Mouse (Mus musculus) heart, adult 18-20 months (tissue): ENCODE measurements around the gene Hpd. TPM values are rescaled to one million over a fixed set of nuclear protein-coding genes. Genes with fewer than 3 reads are reported as not detected.

ENCODE experiments used
- DNase-seq, 2 experiments: peaks; one replicate each; pipeline ENCODE4 v3.0.0; 2021 to 2022; ENCODE audit warnings: mixed read lengths in 1 of 2
- total RNA-seq, 2 experiments: library from RNA; stranded (reverse); gene quantifications; 2 replicates each; pipeline ENCODE4 v1.2.3; 2021

Gene Hpd
- total RNA-seq, 2 experiments from 2014 or later: 0.51 TPM; not detected in 1

DNA sequence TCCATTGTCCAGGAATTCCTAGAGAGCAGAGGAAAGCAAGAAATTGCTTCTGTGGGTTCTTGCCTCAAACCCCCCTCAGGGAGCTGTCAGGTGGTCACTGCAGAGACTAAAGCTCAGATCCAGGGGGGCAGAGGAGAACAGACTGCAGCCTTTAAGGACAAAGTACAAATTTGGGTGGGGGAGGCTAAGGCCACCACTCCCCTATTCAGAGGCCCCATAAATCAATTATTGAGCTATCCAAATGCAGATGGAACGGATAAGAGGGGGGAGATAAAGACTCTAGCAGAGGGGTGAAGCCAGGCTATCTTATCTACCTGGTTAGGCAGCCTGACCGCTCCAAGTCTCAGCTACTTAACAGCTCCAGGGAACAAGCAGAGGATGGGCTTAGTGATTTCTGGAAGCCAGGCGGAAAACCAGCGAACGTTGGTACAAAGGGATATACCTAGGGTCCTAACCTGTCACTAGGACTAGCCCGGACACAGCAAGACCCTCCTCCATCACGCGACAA lies 47.6 kb downstream of the Hpd start:
- no peak for DNase-seq

DNA sequence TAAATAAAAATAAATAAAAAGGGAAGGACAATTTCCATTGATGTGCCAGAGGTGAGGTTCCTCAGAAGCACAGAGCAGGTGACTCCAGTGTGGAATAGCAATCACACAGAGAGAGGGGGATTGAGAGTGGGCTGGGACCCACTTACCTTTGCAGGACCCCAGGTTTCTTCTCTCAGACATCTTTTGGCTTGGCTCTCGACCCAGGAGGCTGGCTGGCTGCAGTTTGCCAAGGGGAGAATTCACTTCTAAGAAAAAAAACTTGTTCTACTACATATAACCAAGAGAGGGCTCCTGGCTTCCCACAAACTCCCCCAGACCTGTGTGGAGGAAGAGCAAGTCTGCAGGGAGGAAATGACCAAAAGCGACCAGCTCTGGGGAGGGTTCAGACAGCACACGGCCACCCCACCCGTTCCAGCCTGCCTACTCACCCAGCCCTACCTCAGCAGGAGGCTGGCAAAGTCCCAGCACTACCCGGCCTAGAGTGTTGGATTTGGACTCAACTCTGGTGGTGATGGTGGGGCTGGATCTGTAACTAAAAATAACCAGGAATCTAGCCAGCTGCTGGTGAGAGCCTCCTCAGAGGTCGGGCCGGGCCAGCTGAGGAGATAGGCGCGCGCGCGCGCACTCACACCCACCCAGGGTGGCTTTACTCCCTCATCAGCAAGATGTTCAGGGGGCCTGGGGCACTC lies 48.2 kb downstream of the Hpd start:
- peak; percentile 86 to 90 for DNase-seq

DNA sequence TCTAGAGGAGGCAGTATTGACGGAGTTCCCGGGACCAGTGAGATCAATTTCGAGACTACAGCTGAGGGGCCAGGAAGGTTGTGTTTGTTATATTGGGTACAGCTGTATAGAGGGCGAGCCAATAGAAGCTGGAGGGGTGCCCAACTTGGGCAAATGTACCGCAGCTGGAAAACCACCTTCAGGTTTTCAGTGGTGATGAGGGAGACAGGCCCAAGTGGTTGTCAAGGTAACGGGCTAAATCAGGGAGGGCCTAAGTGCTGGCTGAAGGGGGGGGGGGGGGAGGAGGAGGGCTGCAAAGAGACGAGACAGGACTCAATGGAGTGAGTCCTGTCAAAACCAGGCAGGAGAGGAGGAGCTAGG lies 48.8 kb downstream of the Hpd start:
- DNase-seq: peak in 1 of 2 experiments; percentile 33

DNA sequence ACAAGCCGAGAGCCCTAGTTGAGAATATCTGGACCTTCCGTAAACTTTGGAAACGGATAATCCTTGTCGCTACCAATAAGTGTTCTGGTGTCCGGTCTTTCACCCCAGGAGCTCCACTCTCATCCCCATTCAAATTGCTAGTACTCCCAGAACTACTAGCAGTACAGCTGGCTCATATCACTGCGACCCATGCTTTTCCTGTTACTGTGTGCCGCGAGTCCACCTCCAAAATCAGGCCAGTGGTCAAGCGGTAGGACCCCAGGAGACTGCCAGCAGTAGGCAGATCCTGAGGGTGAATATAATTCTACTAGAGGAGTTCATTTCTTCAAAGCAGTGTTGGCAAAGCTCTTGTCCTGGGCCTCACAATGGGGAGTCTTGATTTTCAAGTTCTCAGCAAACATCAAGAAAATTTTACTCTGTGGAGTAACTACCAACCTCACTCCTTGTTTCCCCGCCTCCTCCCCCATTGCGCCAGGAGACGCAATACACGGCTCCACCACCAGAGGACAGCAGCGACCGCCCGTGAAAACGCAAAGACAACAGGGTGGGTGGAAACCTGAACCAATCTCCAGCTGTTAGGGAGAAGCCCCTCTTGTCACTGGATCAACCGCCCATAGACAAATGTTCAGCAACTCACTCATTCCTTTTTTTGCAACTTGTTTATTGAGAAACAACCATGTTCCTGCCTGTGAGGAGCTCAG lies 49.3 kb downstream of the Hpd start:
- DNase-seq: peak; percentile 89 to 97

DNA sequence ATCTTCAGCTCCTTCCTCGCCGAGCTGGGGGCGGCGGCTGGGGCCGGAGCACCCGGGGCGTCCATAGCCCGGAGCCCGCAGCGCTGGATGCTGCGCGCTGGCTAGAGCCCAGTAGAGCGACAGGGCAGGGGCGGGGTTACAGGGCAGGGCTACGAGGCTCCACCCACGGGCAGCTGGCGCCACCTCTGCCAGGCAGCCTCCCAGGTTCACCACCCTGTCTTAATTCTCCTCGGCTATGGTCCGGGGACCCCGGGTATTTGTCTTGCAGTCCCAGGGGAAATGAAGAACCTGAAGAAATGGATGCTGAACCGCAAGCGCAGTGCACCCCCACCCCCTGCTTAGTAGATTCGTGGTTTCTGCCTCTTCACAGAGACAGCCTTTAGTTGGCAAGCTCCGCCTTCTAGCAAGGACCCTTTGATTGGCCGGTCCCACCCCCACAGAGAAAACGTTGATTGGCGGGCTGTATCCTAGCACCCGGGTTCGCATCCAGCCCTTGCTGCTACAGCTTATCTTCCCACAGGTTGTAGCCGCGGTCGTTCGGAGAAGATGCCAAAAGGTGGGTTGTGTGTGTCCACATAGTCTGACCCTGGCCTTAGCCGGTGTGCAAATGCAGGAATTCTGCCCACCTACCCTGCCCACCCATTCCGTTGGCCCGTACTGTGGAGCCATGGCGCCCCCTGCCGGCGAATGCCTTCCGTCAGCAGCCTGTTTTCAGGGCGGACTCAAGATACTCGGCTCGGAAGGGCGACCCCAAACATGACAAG lies 50.0 kb downstream of the Hpd start, which contains the start of gene Rhof:
Rhof (minus strand) TSS at position 385 of the 764 bp plus-strand sequence.
- peak; percentile 85 to 95 for DNase-seq

DNA sequence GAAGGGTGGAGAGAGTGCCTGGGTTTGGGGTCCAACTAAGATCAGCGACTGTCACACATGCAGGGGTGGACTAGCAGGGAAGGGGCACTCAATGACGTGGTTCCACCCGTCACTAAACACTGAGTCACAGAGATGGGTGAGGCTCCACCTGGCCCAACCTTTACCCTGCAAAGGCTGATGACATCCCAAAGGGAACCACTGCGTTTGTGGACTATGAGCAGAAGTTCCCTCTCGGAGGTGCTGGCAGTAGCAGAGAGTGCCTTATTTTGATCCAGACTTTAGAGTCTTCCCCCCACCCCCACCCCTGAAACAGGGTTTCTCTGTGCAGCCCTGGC lies 51.7 kb downstream of the Hpd start:
- no peak for DNase-seq

DNA sequence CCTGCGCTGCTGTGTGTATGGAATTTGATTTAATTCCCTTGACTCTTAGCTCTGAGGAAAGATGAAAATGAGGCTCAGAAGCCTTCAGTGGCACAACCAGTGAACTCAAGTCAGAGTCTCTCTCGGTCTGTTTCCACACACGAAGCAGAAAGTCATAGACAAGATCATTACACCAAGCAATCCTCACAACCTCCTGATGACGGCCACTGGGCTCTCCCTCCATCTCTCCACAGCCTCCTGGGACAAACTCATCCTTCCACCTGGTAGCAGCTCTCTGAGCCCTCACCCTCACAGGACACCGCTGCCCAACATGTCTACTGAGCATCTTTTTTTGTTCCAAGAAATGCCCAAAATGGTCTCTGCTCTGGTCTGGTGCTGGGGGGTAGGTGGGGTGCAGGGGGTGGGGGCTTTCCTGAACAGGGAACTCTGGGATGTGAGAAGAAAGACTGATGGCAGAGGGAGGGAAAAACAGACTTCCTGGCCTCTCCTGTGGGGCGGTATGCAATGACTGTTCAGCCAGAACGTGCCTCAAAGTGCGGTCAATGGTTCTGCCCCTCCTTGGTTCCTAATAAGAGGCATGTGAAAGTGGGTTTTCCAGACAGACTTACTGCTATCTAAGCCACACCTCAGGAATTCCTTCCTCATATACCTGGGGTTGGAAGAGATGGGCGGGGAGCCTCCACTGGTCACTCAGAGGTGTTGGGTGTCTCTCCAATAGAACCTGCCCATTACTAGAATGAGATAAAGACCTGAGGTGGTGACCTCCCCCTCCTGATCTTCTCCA lies 52.3 kb downstream of the Hpd start:
- DNase-seq: no peak

DNA sequence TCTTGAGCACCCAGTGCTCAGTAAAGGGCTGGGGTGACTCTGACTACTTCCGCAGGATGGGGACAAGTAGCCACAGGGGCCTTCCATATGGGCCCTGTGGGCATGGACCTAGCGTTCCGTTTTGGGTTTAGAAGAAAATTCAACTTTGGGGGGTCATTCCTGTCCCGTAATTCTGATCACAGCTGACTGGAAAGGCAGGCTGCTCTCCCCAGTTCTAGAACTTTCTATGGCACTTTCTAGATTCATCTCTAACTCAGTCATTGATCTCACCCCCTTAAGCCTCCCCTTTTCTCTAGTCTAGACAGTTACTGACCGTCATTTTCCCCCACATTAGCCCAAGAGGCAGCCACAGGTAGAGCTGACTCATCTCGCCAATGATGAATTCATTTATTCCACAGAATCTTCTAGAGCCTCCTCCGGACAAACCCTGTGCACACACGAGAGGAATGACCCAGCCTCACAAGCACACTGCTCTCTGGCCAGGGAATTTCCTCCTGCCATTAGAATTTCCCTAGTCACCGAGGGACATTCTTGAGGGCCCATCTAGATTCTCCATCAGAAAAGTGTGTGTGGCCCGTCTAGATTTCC lies 53.3 kb downstream of the Hpd start:
- DNase-seq: no peak

DNA sequence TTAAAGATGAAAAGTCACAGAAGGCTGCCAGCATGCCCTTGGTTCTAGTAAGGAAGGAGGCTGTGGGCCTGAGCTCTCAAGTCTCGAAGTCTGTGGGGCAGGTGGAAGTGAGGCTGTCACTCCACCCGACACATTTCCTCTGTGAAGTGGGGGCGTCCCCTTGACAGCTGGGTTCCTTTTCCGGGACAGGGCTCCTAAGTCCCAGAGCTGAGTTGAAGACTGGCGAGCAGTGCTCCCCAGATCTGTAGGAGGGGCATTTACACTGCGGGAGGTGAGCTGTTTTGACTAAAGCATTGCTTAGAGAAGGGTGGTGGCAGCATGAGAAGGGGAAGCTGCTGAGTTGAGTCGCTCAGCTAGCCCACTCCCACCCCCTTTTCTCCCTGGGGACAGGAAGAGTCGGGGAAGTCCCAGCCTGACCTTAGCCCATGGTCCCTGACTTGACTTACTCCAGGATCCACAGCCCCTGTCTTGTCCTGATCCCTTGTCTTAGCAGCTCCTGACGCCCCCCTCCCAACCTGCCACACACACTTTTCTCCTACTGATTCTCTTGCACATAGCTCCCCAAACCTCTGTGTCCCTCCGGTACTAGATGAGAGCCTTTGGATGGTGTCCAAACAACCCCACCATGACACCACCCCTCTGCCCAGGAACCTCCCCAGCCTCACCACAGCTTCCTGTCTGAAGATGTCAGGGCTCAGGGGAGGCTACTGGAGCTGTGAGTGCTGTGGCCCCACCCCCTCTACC lies 53.9 kb downstream of the Hpd start:
- peak in 1 of 2 experiments; percentile 78 for DNase-seq

DNA sequence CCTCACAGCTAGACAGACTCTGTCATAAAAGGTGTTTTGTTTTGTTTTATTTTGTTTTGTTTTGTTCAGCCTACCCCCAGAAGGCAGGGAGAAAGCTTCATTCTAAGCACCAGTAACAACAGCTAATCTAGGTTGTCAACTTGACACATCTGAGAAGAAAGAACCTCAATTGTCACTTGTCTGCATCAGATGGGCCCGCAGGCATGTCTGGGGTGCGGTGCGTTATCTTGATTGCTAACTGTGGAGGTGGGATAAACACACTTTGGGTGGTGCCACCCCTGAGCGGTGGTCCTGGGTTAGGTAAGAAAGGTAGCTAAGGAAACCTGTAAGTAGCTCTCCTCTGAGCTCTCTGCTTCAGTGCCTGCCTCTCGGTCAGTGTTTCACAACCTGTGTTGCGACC lies 55.5 kb downstream of the Hpd start:
- no peak for DNase-seq

DNA sequence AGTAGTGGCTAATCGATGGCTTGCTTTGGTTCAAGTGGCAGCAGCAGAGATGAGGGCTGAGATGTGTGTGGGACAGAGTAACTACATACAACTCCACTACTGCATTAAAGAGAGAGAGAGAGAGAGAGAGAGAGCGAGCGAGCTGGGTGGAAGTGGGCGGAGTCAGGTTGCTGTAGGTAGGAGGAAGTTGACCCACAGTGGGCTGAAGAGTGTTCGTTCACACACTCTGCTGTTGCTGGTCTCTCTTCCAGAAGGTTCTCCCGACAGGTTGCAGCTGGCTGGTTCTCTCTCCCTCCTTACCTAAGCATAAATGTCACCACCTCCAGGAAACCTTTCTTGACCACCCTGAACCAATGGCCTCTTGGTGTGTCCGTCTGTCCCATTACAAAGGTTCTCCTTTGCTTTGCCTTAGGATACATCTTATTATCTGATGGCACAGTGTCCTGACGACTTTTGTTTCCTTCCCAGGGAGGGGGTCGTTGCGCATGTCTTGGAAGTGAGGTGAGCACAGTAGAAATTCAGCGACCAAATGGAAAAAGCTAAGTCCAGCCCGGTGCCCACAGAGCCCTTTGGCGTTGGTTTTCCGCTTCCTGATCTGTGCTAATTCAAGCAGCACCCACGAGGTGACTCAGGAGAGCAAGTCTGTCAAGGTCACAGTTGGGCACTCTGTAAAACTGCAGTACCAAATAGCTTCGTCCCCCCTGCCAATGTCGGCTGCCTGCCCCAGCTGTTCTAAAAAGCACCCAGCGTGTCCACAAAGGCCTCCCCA lies 56.7 kb downstream of the Hpd start:
- peak; percentile 43 to 60 for DNase-seq

DNA sequence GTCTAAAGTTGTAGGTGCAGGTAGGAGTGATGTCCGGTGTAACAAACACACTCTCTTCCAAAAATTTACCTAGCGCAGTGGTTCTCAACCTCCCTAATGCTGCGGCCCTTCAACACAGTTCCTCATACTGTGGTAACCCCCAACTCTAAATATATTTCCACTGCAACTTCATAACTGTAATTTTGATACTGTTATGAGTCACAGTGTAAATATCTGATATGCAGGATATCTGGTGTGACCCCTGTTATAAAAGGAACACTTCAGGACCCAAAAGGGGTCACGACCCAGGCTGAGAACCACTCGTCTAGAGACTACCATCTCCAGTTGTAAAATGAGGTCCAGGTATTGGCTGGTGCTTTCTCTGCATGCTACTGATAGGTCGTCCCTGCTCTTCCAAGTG lies 57.4 kb downstream of the Hpd start:
- DNase-seq: no peak

DNA sequence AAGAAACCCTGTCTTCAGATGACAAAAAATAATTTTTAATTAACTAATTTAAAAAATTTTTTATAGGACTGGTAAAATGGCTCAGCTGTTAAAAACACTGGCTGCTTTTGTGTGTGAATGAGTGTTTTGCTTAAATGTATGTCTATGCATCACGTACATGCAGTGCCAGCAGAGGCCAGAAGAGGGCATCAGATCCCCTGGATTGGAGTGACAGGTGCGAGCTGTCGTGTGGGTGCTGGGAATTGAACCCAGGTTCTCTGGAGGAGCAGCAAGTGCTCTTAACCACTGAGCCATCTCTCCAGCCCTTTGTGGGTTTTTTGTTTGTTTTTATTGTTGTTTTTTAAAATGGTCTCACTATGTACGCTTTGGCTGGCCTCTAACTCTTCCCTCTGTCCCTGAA lies 60.3 kb downstream of the Hpd start:
- no peak for DNase-seq

Other genes with a start within 250 kb of the Hpd start
- 10 to 100 TPM; 10.6 to 14.2 TPM for gene Kdm2b, start 192.9 kb downstream of the Hpd start, total RNA-seq
- 10 to 100 TPM; 12.2 to 12.5 TPM for gene Orai1, start 167.7 kb downstream of the Hpd start, total RNA-seq
- not detected for gene Morn3, start 135.7 kb downstream of the Hpd start, total RNA-seq
- 10 to 100 TPM; 10.1 to 10.3 TPM for gene Tmem120b, start 114.3 kb downstream of the Hpd start, total RNA-seq
- gene Rhof, start 50.0 kb downstream of the Hpd start, total RNA-seq: 1 to 10 TPM in 1 of 2 experiments, under 1 TPM in 1; 0.55 to 2.6 TPM
- gene Setd1b, start 40.5 kb downstream of the Hpd start, total RNA-seq: 10 to 100 TPM; 11.4 to 15.5 TPM
- gene Psmd9, start 13.3 kb downstream of the Hpd start, total RNA-seq: 10 to 100 TPM; 12.9 to 17.0 TPM
- gene Wdr66, start 69.4 kb upstream of the Hpd start, total RNA-seq: under 1 TPM; 0.62 to 0.94 TPM
- gene Bcl7a, start 161.1 kb upstream of the Hpd start, total RNA-seq: 1 to 10 TPM; 8.0 to 8.2 TPM
- 10 to 100 TPM; 26.5 to 29.0 TPM for gene Mlxip, start 212.1 kb upstream of the Hpd start, total RNA-seq